Mouse (Mus musculus): ENCODE data around the gene Arhgdib. TPM values are rescaled to one million over a fixed set of nuclear protein-coding genes. Genes with fewer than 3 reads are reported as not detected.

The Arhgdib gene
- total and polyA plus RNA-seq, 3 experiments = 321 to 1,150 (median 355) TPM

DNA sequence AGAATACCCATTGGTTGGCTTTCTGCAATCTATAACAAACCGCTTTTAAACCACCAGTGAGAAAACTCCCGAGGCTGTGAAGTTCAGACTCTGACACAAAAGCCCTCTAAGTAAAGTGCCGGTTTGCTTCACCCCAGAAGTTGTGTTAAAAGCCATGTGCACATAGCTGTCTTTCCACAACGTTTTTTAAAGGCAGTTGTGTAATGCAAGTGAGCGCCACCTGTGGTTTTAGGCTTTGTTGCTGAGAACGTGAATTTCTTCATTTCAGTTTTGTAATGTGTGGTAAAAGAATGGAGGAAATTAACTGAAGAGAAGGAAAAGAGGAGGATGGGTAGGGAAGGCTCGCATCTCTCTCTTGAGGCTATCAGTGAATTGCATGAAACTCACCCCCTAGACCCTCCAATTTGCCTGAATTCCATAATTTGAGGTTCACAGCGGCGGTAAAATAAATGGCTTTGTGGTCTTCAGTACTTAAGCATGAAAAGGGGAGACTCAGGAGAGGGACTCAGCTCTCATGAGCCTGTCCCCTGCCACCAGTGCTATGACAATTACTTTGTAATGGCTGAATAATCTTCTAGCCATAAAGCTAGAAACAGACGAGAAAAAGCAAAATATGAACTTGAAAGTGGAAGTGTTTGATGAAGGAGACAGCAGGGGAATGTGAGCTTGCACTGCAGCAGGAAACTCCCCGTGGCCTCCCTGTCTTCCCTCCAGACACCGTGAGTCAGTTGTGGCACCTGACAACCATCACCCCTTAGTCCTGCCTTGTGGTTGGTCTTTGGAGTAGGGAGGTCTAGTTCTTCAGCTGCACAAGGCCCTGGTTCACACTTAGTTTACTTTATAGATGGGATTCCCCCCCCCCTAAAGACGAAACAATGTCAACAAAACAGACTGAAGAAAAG lies 23.2 kb upstream of the Arhgdib start:
- Histone ChIP-seq H3K27me3 (replicated peaks) (no peaks in the 10 kb centered on the region), H3K9me3 (replicated peaks; ENCODE audit: low read length) (no peaks in the 10 kb centered on the region), H3K4me2 (ENCODE audit: insufficient read depth, low read depth, poor library complexity, severe bottlenecking) (peak overlapping the region; percentile 97), H3K9ac (ENCODE audit: insufficient read depth, low read depth) (peak overlapping the region; percentile 56), H3K36me3 (replicated peaks in 1 of 2; ENCODE audit: control insufficient read depth in 1 of 2, insufficient read depth in 1 of 2, low read length in 1 of 2) (no peaks in the 10 kb centered on the region), H3K27ac (ENCODE audit: insufficient read depth, low read depth) (peak overlapping the region; percentile 45), H3K4me1 (ENCODE audit: control insufficient read depth in 1 of 2, insufficient read depth in 2 of 2) (peaks cover 20 to 51% of the 10 kb centered on the region in 2 experiments), H3K4me3 (replicated peaks in 1 of 3; ENCODE audit: low read depth in 2 of 3, low read length in 2 of 3, poor library complexity in 1 of 3) (no peak overlapping the region), H3K79me2 (replicated peaks; ENCODE audit: control insufficient read depth, extremely low read depth, insufficient read depth, poor library complexity, severe bottlenecking) (no peaks in the 10 kb centered on the region)
- TF ChIP-seq MYC (IDR thresholded peaks at IDR 0.05; ENCODE audit: low read depth, low read length) (no peak), KAT2A (IDR thresholded peaks at IDR 0.05; ENCODE audit: insufficient replicate concordance, low read length) (no peak), TCF12 (IDR thresholded peaks at IDR 0.05; ENCODE audit: low read depth, low read length) (0 out of 2 replicates have a peak, but pooled peaks have one; percentile 31), RAD21 (IDR thresholded peaks at IDR 0.05; ENCODE audit: low read depth, low read length) (peak; percentile 17), GABPA (IDR thresholded peaks at IDR 0.05; ENCODE audit: insufficient replicate concordance, low read depth, low read length) (no peak), ETS1 (conservative IDR thresholded peaks at IDR 0.05; ENCODE audit: low read depth, low read length) (peak; percentile 49; the same call in 1 of the 2 replicates), BHLHE40 (IDR thresholded peaks at IDR 0.05; ENCODE audit: low read depth, low read length) (peak; percentile 75), CHD2 (IDR thresholded peaks at IDR 0.05; ENCODE audit: low read length) (no peak), TBP (conservative IDR thresholded peaks at IDR 0.05; ENCODE audit: low read depth, low read length) (no peak), ZC3H11A (IDR thresholded peaks at IDR 0.05; ENCODE audit: low read depth, low read length) (no peak), ZNF384 (IDR thresholded peaks at IDR 0.05; ENCODE audit: low read depth, low read length) (0 out of 2 replicates have a peak, but pooled peaks have one; percentile 14), MAX (IDR thresholded peaks at IDR 0.05; ENCODE audit: low read length) (peak; percentile 65), SMC3 (IDR thresholded peaks at IDR 0.05; ENCODE audit: low read depth, low read length) (peak; percentile 15; the same call in 1 of the 2 replicates), CTCF (conservative IDR thresholded peaks at IDR 0.05 in 1 of 2, IDR thresholded peaks at IDR 0.05 in 1 of 2; ENCODE audit: low read depth in 2 of 2, low read length in 2 of 2) (peak in 1 of 2 experiments; percentile 57; a peak in 2 of 4 replicates), MEF2A (IDR thresholded peaks at IDR 0.05; ENCODE audit: borderline replicate concordance, low read depth, low read length) (no peak), ZMIZ1 (IDR thresholded peaks at IDR 0.05; ENCODE audit: low read depth, low read length) (no peak), POLR2AphosphoS2 (IDR thresholded peaks at IDR 0.05; ENCODE audit: low read depth, low read length) (no peak), NELFE (IDR thresholded peaks at IDR 0.05; ENCODE audit: low read depth, low read length) (no peak), IRF4 (IDR thresholded peaks at IDR 0.05; ENCODE audit: low read depth, low read length) (peak; percentile 34; the same call in 1 of the 2 replicates)
- peak; percentile 48 for DNase-seq (ENCODE audit: extremely low read depth)
- dilution Hi-C loops (cut with MboI; ENCODE audit: extremely low pct_ligation_motif_present, extremely low pct_unique_long_range_greater_than_20kb, low sequenced_read_pairs) = no loop called here
- in situ Hi-C loops (cut with MboI; ENCODE audit: low pct_ligation_motif_present, low pct_unique_long_range_greater_than_20kb, low sequenced_read_pairs) = loop anchor here (10.0 kb wide), 1 partner anchor 130 kb away; the partner anchor contains the start of gene Smco3
